Mouse (Mus musculus) heart, embryonic 10.5 days (tissue): ENCODE results near the gene Mrpl42. TPM values are rescaled to one million over a fixed set of nuclear protein-coding genes. Genes with fewer than 3 reads are reported as not detected.
"Not testable (repeated sequence)": the region's sequence is repeated elsewhere in the genome, so short reads cannot be mapped to it uniquely, and the experiment has no call there.

ENCODE experiments used
- DNase-seq: peaks from one replicate; pipeline ENCODE4 v3.0.0-alpha.2; 2017; ENCODE audit warnings: low spot score
- H3K27ac ChIP-seq: fragments of 300-500 bp; sonication (generic); 2 replicates; pipeline ENCODE4 v1.5.1; 2016; ENCODE audit warnings: mild to moderate bottlenecking
- H3K27me3 ChIP-seq: fragments of 300-500 bp; sonication (generic); 2 replicates; pipeline ENCODE4 v1.6.1; 2016; ENCODE audit warnings: mild to moderate bottlenecking; ENCODE audit not compliant: poor library complexity, insufficient read depth, severe bottlenecking
- H3K36me3 ChIP-seq: fragments of 300-500 bp; sonication (generic); 2 replicates; pipeline ENCODE4 v1.6.1; 2016; ENCODE audit warnings: mild to moderate bottlenecking, moderate library complexity
- H3K4me1 ChIP-seq: fragments of 300-500 bp; sonication (generic); 2 replicates; pipeline ENCODE4 v1.6.1; 2016; ENCODE audit warnings: mild to moderate bottlenecking
- H3K4me3 ChIP-seq: fragments of 300-500 bp; sonication (generic); 2 replicates; pipeline ENCODE4 v1.5.1; 2016; ENCODE audit warnings: mild to moderate bottlenecking, moderate library complexity
- H3K9me3 ChIP-seq: fragments of 300-500 bp; sonication (generic); 2 replicates; pipeline ENCODE4 v1.6.1; 2016; ENCODE audit warnings: mild to moderate bottlenecking, moderate library complexity
- WGBS: fragments of 180-500 bp; shearing (Covaris S2); methylation state at CpG from one replicate; pipeline ENCODE4 v1.1.7; 2016; 5-methylcytosine and 5-hydroxymethylcytosine counted together
- polyA plus RNA-seq: library from polyadenylated mRNA; unstranded; fragments of >200 nt; fragmentation: Nextera tagmentation; extraction: Ambion mirVana; gene quantifications from 2 replicates; pipeline ENCODE4 v1.2.1, GENCODE M21; 2016

The Mrpl42 gene
- 445 and 534 TPM in 2 replicates for polyA plus RNA-seq

DNA sequence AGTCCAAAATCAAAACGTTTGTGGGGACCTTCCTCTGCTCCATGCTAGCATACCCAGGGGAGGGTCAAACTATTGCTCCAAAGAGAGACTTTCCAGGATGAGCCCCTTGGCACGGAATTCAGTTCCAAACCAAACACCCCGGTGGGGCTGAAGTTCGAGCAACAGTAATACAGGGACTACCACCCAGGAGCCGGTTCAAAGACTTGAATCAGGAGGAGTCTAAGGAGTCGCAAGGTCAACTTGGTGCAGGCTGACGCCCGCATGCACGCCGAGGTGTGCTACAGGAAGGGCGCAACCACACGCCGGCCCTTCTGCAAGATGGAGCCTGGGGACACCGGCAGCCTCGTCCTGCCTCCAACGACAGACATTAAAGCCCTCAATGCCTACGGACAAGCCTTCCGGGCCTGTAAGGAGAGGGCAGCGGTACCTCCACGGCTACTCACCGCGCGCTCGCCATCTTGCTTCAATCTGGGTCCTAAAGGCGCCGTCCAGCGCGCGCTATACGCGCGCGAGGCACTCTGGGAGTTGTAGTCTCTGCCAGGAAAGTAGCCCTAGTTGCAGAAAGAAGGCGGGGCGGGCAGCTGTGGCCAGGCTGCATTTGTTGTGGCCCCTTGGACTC, at the start of gene Mrpl42:
Mrpl42 (minus strand) TSS at position 478 of the 619 bp plus-strand sequence.
- Histone ChIP-seq H3K4me3 (peak within 1 kb of the TSS; percentile 86), H3K4me1 (peaks cover 6% of the 10 kb centered on the region; the same call in 1 of the 2 replicates), H3K9me3 (no peaks in the 10 kb centered on the region), H3K27ac (peak within 1 kb of the TSS; percentile 98), H3K36me3 (peaks cover 24% of the 10 kb centered on the region), H3K27me3 (no peaks in the 10 kb centered on the region)
- DNase-seq: peak; percentile 96
- under 1% methylated on average over 35 of the region's 35 CpGs for WGBS

DNA sequence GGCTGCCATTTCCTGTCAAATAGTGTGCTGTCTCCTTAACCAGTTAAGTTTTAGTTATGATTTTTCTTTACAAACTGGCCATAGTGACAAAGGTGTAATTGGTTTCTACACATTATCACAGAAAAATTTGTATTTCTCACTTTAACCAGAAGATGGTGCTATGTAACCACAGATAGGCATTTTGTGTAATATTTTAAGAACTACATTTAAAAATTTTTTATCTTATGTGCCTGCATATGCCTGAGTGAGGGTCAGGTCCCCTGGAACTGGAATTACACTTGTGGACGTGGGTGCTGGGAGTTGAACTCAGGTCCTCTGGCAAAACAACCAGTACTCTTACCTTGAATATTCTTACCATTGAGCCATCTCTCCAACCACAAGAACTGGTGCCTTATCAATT, 48.8 kb upstream of the Mrpl42 start:
- Histone ChIP-seq H3K9me3 (no peaks in the 10 kb centered on the region), H3K4me1 (0 out of 2 replicates have a peak, but pooled peaks cover 12% of the 10 kb centered on the region), H3K4me3 (no peak overlapping the region), H3K27ac (no peak overlapping the region), H3K36me3 (peaks cover 68% of the 10 kb centered on the region), H3K27me3 (no peaks in the 10 kb centered on the region)
- no peak for DNase-seq
- 61% methylated on average over 1 of the region's 1 CpGs for WGBS

DNA sequence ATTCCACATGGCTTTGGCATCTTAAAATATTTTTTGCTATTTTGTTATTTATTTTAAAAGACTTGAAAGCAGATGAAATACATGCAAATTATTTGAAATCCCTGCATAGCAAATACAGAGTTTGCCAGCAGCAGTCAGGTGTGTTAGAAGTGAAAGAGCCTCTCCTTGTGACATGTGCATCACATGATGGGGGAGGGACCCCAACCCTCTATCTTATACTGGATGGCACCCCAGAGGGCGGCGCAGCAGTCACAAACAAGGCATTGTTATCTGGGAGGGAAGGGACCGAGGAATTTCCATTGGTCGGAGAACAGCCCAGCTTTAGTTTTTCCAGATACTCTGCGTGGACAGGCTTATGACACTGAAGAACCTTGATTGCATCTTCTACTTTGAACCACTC, 47.3 kb upstream of the Mrpl42 start:
- H3K27ac ChIP-seq, H3K9me3 ChIP-seq, H3K4me3 ChIP-seq, H3K4me1 ChIP-seq, DNase-seq, H3K27me3 ChIP-seq: not testable (repeated sequence)
- H3K36me3 ChIP-seq: peaks cover 71% of the 10 kb centered on the region
- WGBS: 61% methylated on average over 5 of the region's 5 CpGs

DNA sequence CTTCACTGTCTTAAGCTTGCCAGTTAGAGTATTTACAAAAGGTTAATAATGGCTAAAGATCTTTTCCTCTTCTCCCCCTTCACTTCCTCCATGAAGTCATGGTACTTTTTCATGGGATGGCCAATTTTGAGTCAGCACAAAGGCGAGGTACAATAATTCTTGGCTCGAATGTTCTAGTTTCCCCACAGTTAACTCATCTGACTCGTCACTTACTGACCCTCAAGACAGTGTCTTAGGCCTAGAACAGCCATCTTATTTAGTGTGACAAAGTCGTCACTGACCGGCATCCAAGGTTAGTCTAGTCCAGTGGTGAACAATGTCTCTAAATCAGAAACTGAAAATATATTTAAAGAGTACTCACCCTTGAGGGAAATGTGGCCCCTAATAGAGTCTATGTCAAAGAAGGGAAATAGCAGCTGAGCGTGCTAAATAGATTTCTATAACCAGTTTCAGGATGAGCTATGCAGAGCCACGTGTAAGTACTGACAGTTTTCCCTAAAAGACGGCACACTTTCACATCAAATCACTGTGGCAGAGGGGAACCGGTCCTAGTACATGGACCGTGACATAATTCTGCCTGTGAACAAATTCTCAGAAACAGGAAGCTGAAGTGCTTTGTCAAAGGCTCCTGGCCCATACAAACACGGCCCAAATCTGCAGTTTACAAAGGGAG, 46.5 kb upstream of the Mrpl42 start:
- no peak for DNase-seq
- Histone ChIP-seq H3K27me3 (no peaks in the 10 kb centered on the region), H3K4me3 (no peak overlapping the region), H3K36me3 (peaks cover 74% of the 10 kb centered on the region), H3K27ac (no peak overlapping the region), H3K4me1 (0 out of 2 replicates have a peak, but pooled peaks cover 4% of the 10 kb centered on the region), H3K9me3 (no peaks in the 10 kb centered on the region)
- 85% methylated on average over 11 of the region's 11 CpGs for WGBS

DNA sequence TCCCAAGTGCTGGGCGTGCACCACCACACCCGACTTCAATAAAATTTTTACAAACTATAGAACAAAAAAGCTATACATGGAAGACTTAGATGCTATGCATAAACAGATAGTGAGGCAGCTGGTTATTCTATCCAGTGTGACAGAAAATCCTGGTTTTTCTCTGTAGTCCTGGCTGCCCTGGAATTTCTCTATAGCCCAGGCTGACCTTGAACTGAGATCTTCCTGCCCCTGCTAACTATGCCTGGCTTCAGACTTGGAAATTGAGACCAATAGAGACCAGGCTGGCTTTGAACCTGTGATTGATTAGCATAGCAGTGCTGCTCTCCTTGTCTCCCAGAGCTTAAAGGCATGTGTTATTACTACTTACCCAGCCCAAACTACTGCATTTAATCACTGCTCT, 44.4 kb upstream of the Mrpl42 start:
- Histone ChIP-seq H3K4me3 (no peak overlapping the region), H3K9me3 (no peaks in the 10 kb centered on the region), H3K27me3 (no peaks in the 10 kb centered on the region), H3K4me1 (no peaks in the 10 kb centered on the region), H3K27ac (no peak overlapping the region), H3K36me3 (peaks cover 63% of the 10 kb centered on the region)
- WGBS: 95% methylated on average over 2 of the region's 2 CpGs
- DNase-seq: peak; percentile 69

DNA sequence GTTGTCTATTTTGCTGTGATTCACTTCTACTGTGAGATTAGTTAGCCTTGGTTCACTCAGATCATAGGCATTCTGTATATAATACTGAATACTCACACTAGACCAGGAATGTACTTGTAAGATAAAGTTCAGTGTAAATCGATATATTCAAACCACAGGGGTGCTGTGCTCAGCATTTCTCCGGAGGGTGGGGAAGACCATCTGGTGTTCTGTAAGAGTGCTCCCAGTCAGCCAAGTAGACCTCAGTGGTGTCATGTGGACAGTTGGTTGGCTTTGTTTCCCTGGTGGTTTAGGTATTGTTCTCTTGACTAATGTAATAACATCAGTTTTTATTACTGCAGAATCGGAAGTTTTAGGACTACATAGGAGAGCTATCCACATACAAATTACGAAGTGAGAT, 43.3 kb upstream of the Mrpl42 start:
- 85% methylated on average over 4 of the region's 4 CpGs for WGBS
- Histone ChIP-seq H3K4me3 (no peak overlapping the region), H3K27me3 (no peaks in the 10 kb centered on the region), H3K36me3 (peaks cover 54% of the 10 kb centered on the region), H3K9me3 (no peaks in the 10 kb centered on the region), H3K27ac (no peak overlapping the region), H3K4me1 (peaks cover under 1% of the 10 kb centered on the region; the same call in 1 of the 2 replicates)
- no peak for DNase-seq

DNA sequence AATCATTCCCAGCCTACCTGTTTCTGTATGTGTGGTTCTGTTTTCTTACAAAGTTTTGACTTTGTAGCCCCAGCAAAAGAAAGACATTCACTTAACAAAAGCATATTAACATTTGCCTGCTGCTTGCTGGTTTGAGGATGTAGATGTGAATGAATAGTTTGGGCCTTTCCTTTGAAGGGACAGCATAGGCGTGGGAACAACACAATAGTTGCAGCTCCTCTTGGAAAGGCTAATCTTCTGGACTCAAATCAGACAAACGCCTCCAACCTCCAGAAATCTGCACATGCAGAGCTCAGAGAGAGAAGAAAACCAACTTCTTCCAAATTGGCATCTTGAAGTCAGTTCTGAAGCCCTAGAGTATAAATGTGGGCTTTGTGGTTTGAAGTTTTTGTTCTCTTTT, 42.9 kb upstream of the Mrpl42 start:
- Histone ChIP-seq H3K4me3 (no peak overlapping the region), H3K36me3 (peaks cover 50% of the 10 kb centered on the region), H3K4me1 (peaks cover 4% of the 10 kb centered on the region), H3K27me3 (no peaks in the 10 kb centered on the region), H3K9me3 (no peaks in the 10 kb centered on the region), H3K27ac (no peak overlapping the region)
- no peak for DNase-seq
- WGBS: 86% methylated on average over 2 of the region's 2 CpGs

DNA sequence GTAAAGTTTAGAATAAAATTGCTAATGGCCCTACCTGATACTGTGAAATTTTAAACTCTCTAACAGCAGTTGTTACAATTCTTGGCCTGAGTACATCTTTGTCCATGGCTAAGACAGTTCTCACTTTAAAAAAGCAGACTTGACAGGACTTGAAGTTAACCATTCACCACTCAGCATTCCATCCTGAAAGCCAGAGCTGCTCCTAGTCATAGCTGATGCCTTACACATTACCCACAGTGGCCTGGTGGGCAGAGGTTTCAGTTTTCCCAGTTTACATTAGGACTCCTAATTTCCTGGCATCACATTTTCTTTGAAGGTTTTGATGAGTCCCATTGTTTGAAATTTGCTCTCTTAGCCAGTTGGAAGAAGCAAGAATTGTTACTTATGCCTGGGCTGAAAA, 42.3 kb upstream of the Mrpl42 start:
- peaks cover 43% of the 10 kb centered on the region for H3K36me3 ChIP-seq

DNA sequence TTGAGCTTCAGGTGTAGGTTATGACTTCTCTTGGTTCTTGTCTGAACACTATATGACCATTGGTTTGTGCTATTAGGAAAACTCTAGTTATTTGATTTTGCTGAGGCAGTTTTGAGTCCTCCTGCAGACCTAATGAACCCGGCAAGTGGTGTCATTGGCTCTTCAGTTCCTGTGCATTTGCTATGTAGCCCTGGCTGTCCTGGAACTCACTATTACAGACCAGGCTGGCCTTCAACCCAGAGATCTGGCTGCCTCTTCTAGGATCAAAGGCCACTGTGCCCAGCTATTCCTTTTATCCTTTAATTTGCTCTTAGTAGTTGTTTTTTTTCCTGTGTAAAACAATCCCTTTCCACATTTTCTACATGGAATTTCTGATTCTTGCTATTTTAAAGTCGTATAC, 41.6 kb upstream of the Mrpl42 start:
- no peaks in the 10 kb centered on the region for H3K27me3 ChIP-seq
- no peak overlapping the region for H3K27ac ChIP-seq
- no peak for DNase-seq
- 79% methylated on average over 2 of the region's 2 CpGs for WGBS
- H3K9me3 ChIP-seq: no peaks in the 10 kb centered on the region
- H3K4me1 ChIP-seq: peaks cover 16% of the 10 kb centered on the region
- H3K36me3 ChIP-seq: peaks cover 39% of the 10 kb centered on the region
- H3K4me3 ChIP-seq: no peak overlapping the region

More for the DNA sequence above, 42.3 kb upstream of the Mrpl42 start:
- DNase-seq: no peak
- Histone ChIP-seq H3K27ac (no peak overlapping the region), H3K27me3 (no peaks in the 10 kb centered on the region), H3K9me3 (no peaks in the 10 kb centered on the region), H3K4me1 (peaks cover 9% of the 10 kb centered on the region), H3K4me3 (no peak overlapping the region)

DNA sequence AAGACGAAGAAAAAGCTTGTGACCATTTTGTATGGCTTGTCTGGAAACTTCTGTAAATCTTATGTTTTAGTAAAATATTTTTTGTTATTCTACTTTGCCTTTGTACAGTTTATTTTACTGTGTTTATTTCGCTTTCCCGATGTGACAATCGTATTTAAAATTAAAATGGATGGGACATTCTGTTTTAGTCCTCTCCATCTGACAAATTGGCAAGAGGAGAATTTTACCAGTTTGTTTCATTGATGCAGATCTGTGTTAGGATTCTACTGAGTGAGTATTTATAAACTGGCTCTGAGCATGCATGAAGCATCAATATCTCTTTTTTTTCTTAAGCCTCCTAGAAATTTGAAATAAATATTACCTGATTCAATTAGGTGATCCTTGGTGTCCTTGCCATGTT, 41.2 kb upstream of the Mrpl42 start:
- Histone ChIP-seq H3K4me3 (no peak overlapping the region), H3K4me1 (peaks cover 20% of the 10 kb centered on the region), H3K27ac (no peak overlapping the region), H3K27me3 (no peaks in the 10 kb centered on the region), H3K36me3 (peaks cover 34% of the 10 kb centered on the region; the same call in 1 of the 2 replicates), H3K9me3 (no peaks in the 10 kb centered on the region)
- DNase-seq: no peak
- WGBS: 94% methylated on average over 4 of the region's 4 CpGs

DNA sequence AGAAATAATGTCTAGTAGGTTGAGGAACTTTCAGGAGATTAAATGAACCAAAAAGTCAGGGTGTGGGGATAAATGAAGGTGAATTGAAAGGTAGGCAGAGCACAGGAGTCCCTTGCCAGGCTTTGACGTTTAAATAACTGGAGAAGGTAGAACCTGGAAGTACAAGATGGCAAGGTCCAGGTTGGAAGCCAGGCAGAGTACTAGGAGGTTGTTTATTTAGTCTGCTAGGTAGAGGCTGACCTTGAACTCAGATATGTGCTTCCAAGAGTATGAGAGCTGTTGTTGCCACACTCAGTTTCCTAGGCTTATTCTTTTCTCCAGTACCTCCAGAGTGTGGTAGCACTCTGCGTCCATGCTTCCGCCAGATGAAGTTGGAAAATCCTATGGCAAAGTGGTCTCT, 38.1 kb upstream of the Mrpl42 start:
- 88% methylated on average over 3 of the region's 3 CpGs for WGBS
- DNase-seq: no peak
- Histone ChIP-seq H3K27ac (peak overlapping the region; percentile 77), H3K4me1 (peaks cover 28% of the 10 kb centered on the region), H3K4me3 (no peak overlapping the region), H3K36me3 (peaks cover 14% of the 10 kb centered on the region; the same call in 1 of the 2 replicates), H3K9me3 (no peaks in the 10 kb centered on the region), H3K27me3 (no peaks in the 10 kb centered on the region)

DNA sequence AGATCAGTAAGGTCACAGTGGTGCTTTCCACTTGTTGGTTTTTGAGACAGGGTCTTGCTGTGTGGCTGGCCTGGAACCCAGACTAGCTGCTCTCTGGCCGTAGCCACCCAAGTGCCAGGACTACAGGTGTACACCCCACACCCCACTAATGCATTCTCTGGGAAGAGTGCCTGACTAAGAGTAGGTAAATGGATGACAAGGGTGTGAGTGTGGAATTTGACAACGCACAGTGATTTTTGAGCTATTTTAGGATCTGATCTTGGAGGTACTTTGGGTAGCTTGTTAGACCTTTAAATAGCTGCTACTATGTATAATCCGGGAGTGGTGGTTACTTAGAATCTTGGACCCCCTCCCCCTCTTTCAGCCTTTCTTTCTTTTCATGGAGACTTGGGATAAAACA, 37.5 kb upstream of the Mrpl42 start:
- H3K27me3 ChIP-seq: no peaks in the 10 kb centered on the region
- H3K36me3 ChIP-seq: peaks cover 8% of the 10 kb centered on the region; the same call in 1 of the 2 replicates
- 56% methylated on average over 3 of the region's 3 CpGs for WGBS
- H3K9me3 ChIP-seq: no peaks in the 10 kb centered on the region
- H3K4me1 ChIP-seq: peaks cover 28% of the 10 kb centered on the region
- H3K27ac ChIP-seq: peak overlapping the region; percentile 77; the same call in 1 of the 2 replicates
- H3K4me3 ChIP-seq: peak overlapping the region; percentile 31; the same call in 1 of the 2 replicates
- no peak for DNase-seq

DNA sequence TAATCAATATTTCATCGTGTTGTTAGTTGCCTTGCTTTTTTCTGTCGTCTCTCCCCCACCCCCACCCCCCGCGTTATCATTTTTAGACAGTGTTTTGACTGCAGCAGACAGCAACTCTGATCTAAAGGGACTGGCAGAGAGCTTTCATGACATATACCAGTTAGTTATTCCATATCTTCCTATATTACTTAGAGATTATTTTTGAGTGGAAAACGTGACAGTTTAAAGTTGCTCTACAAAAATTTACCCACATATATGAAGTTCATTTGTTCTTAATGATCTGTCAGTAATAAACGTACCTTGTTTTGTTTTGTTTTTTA, 34.4 kb upstream of the Mrpl42 start:
- Histone ChIP-seq H3K4me3 (no peak overlapping the region), H3K27ac (no peak overlapping the region), H3K36me3 (no peaks in the 10 kb centered on the region), H3K9me3 (no peaks in the 10 kb centered on the region), H3K27me3 (no peaks in the 10 kb centered on the region), H3K4me1 (peaks cover 41% of the 10 kb centered on the region)
- no peak for DNase-seq
- 69% methylated on average over 6 of the region's 6 CpGs for WGBS
